Mouse (Mus musculus) liver, embryonic 11.5 days (tissue): ENCODE results near the gene Cxcl1. TPM values are rescaled to one million over a fixed set of nuclear protein-coding genes. Genes with fewer than 3 reads are reported as not detected.

Experiments used
- ATAC-seq: fragments of 200-750 bp; cut with Nextera tagmentation; replicated peaks from 2 replicates; pipeline ENCODE4 v1.8.0; 2017; ENCODE audit warnings: moderate number of reproducible peaks, mild to moderate bottlenecking, moderate TSS enrichment, moderate library complexity; ENCODE audit not compliant: low FRiP score
- DNase-seq: peaks from one replicate; pipeline ENCODE4 v3.0.0-alpha.2; 2017; ENCODE audit warnings: low spot score
- H3K27ac ChIP-seq: fragments of 300-500 bp; sonication (generic); 2 replicates; pipeline ENCODE4 v1.5.1; 2014; ENCODE audit warnings: mild to moderate bottlenecking, low read depth, low read length, control low read depth
- H3K27me3 ChIP-seq: fragments of 300-500 bp; sonication (generic); replicated peaks from 2 replicates; pipeline ENCODE4 v1.6.1; 2014; ENCODE audit warnings: low read length, mixed read lengths; ENCODE audit not compliant: control insufficient read depth, insufficient read depth
- H3K36me3 ChIP-seq: fragments of 300-500 bp; sonication (generic); 2 replicates; pipeline ENCODE4 v1.6.1; 2014; ENCODE audit warnings: mild to moderate bottlenecking, low read length, moderate library complexity, mixed read lengths; ENCODE audit not compliant: control insufficient read depth, insufficient read depth
- H3K4me1 ChIP-seq: fragments of 300-500 bp; sonication (generic); replicated peaks from 2 replicates; pipeline ENCODE4 v1.6.1; 2014; ENCODE audit warnings: low read length, mixed read lengths; ENCODE audit not compliant: control insufficient read depth, insufficient read depth
- H3K4me2 ChIP-seq: fragments of 300-500 bp; sonication (generic); 2 replicates; pipeline ENCODE4 v1.6.1; 2014; ENCODE audit warnings: mild to moderate bottlenecking, control low read depth, moderate library complexity
- H3K4me3 ChIP-seq: fragments of 300-500 bp; sonication (generic); 2 replicates; pipeline ENCODE4 v1.5.1; 2014; ENCODE audit warnings: low read depth, low read length, control low read depth
- H3K9ac ChIP-seq: fragments of 300-500 bp; sonication (generic); 2 replicates; pipeline ENCODE4 v1.6.1; 2014; ENCODE audit warnings: low read depth, low read length, control low read depth
- H3K9me3 ChIP-seq: fragments of 300-500 bp; sonication (generic); 2 replicates; pipeline ENCODE4 v1.6.1; 2016; ENCODE audit warnings: low read length, inconsistent platforms, mixed read lengths; ENCODE audit not compliant: control insufficient read depth
- WGBS: fragments of 180-500 bp; shearing (Covaris S2); extraction: QIAGEN DNeasy Blood & Tissue Kit; methylation state at CpG from one replicate; pipeline ENCODE4 v1.1.7; 2014; 5-methylcytosine and 5-hydroxymethylcytosine counted together
- polyA plus RNA-seq: library from polyadenylated mRNA; unstranded; fragments of >200 nt; fragmentation: Nextera tagmentation; extraction: Ambion mirVana; gene quantifications from 2 replicates; pipeline ENCODE4 v1.2.1, GENCODE M21; 2014

The Cxcl1 gene
- polyA plus RNA-seq, 1 experiment from 2014 or later, result 0.84 TPM

DNA sequence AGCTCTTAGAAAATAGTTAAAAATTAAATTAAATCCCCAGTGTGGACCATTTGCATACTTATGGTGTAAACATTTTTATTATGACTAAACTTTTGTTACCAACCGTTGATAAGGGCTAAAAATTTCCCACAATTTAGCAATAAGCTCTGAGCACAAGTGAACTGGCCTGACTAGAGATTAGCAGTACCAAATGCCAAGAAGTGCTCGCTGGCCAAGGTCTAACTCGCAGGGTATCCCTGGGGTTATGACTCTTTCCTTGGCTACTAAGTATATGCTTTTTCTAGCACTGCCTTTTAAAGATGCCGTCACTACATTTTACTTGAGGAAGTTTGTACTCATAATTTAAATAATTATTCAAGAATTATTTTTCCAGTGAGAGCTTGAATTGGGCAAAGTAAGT is 10.0 kb upstream of the Cxcl1 start:
- no peak overlapping the region for H3K9ac ChIP-seq
- no peak overlapping the region for H3K4me2 ChIP-seq
- ATAC-seq (no peak), DNase-seq (no peak)
- H3K4me1 ChIP-seq, result no peaks in the 10 kb centered on the region
- no peaks in the 10 kb centered on the region for H3K36me3 ChIP-seq
- no peaks in the 10 kb centered on the region for H3K27me3 ChIP-seq
- H3K4me3 ChIP-seq, result no peak overlapping the region
- no peaks in the 10 kb centered on the region for H3K9me3 ChIP-seq
- 82% methylated on average over 4 of the region's 4 CpGs for WGBS
- no peak overlapping the region for H3K27ac ChIP-seq

DNA sequence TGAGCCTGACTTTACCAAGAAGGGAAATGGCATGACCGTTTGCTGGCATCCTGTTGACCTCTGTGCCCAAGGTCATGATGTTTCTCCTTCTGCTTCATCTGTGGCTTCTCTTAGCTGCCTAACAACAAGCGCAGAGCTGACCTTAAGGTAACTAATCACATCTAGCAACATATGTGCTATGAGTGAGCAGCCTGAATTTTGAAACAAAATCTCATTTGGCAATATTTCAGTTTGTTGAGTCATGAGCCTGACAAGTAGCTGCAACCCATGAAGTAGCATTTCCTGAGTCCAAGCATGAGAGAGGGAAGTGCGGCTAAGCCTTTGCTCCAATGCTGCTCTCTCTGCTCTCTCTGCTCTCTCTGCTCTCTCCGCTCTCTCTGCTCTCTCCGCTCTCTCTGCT is 9.4 kb upstream of the Cxcl1 start:
- ATAC-seq, result no peak
- Histone ChIP-seq H3K36me3 (no peaks in the 10 kb centered on the region), H3K9me3 (no peaks in the 10 kb centered on the region), H3K9ac (no peak overlapping the region), H3K4me3 (no peak overlapping the region), H3K4me1 (no peaks in the 10 kb centered on the region), H3K27me3 (no peaks in the 10 kb centered on the region), H3K4me2 (no peak overlapping the region), H3K27ac (no peak overlapping the region)
- DNase-seq, result no peak
- WGBS, result 79% methylated on average over 5 of the region's 5 CpGs

DNA sequence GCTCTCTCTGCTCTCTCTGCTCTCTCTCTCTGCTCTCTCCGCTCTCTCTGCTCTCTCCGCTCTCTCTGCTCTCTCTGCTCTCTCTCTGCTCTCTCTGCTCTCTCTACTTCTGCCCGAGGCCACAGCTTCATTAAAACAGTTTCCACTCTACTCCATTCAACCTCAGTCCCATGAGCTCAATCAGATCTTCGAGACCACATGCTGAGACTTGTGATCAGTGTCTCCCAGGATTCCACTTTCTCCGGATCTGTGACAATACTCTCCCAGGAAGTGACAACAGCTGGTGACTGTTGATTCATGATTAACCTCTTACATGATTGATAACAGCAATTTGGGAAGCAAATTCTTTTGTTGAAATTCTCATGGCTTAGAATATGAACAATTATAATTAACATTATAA is 8.9 kb upstream of the Cxcl1 start:
- 85% methylated on average over 5 of the region's 5 CpGs for WGBS
- no peak overlapping the region for H3K4me3 ChIP-seq

DNA sequence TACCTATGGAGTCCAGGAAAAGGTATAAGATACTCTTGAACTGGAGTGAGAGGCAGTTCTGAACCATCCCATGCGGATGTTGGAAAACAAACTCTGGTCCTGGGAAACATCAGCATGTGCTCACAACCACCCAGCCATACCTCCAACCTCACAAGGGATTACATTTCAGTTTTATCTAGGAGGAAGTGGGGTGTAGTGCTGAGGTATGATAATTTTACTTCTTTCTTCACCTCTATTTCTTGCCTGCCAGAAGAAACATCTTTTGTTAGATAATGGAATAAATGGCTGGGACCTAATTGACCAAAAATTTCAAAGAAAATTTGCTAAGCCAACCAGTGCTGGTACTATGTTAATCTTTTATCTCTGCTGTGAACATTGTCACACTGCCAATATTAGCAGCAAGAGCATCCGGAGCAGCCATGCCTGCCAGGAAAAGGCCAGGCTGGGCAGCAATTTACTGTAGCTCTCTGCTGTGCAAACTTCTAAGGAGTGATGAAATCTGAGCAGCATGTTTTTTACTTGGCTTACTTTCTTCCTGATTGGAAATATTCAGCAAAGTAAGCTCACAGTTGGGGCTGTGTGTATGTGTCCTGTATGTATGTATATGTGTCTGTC is 6.3 kb upstream of the Cxcl1 start:
- ATAC-seq (no peak), DNase-seq (no peak)
- no peaks in the 10 kb centered on the region for H3K4me1 ChIP-seq
- WGBS, result 50% methylated on average over 2 of the region's 2 CpGs
- H3K9ac ChIP-seq, result no peak overlapping the region
- no peaks in the 10 kb centered on the region for H3K9me3 ChIP-seq
- H3K27ac ChIP-seq, result no peak overlapping the region
- H3K36me3 ChIP-seq, result no peaks in the 10 kb centered on the region
- H3K4me3 ChIP-seq, result no peak overlapping the region
- H3K27me3 ChIP-seq, result no peaks in the 10 kb centered on the region
- no peak overlapping the region for H3K4me2 ChIP-seq

More for the DNA sequence above, 8.9 kb upstream of the Cxcl1 start:
- H3K4me1 ChIP-seq, result no peaks in the 10 kb centered on the region
- DNase-seq, result no peak
- H3K36me3 ChIP-seq, result no peaks in the 10 kb centered on the region
- no peaks in the 10 kb centered on the region for H3K27me3 ChIP-seq
- H3K27ac ChIP-seq, result no peak overlapping the region
- no peaks in the 10 kb centered on the region for H3K9me3 ChIP-seq
- no peak for ATAC-seq
- no peak overlapping the region for H3K9ac ChIP-seq
- no peak overlapping the region for H3K4me2 ChIP-seq

DNA sequence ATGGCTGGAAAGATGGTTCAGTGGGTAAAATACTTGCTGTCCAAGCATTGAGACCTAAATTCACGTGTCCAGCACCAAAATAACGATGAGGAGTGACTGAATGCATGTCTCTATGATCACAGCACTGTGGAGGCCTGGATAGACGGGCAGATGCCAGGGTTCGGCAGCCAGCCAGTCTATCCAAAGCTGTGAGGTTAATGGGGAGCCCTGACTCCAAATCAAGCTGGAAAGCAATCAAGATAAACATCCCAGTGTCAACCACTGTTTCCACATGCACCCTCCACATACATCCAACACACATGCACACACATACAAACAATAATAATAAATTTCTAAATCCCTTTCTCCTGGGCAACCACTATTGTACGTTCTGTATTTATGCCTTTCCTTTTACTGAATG is 2.4 kb upstream of the Cxcl1 start:
- no peak for DNase-seq

DNA sequence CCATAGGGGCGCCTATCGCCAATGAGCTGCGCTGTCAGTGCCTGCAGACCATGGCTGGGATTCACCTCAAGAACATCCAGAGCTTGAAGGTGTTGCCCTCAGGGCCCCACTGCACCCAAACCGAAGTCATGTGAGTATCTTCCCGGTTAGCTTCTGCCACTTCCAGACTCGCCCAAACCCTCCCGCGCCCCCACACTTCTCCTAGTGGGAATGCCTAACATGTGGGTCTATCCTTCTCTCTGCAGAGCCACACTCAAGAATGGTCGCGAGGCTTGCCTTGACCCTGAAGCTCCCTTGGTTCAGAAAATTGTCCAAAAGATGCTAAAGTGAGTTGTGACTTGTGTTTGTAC is 398 bp downstream of the Cxcl1 start:
- H3K9ac ChIP-seq, result no peak overlapping the region
- H3K27ac ChIP-seq, result no peak overlapping the region
- H3K27me3 ChIP-seq, result no peaks in the 10 kb centered on the region; the same call in 1 of the 2 replicates
- no peaks in the 10 kb centered on the region for H3K36me3 ChIP-seq
- H3K4me1 ChIP-seq, result no peaks in the 10 kb centered on the region
- peak overlapping the region; percentile 39 for H3K4me3 ChIP-seq
- H3K9me3 ChIP-seq, result no peaks in the 10 kb centered on the region
- WGBS, result 33% methylated on average over 10 of the region's 10 CpGs
- no peak for DNase-seq
- ATAC-seq, result peak; percentile 41; the same call in 1 of the 2 replicates
- H3K4me2 ChIP-seq, result peak overlapping the region; percentile 68

More for the DNA sequence above, 2.4 kb upstream of the Cxcl1 start:
- Histone ChIP-seq H3K36me3 (no peaks in the 10 kb centered on the region), H3K9me3 (no peaks in the 10 kb centered on the region), H3K4me3 (no peak overlapping the region), H3K4me1 (no peaks in the 10 kb centered on the region), H3K4me2 (no peak overlapping the region), H3K9ac (no peak overlapping the region), H3K27ac (no peak overlapping the region), H3K27me3 (no peaks in the 10 kb centered on the region; the same call in 1 of the 2 replicates)
- 70% methylated on average over 5 of the region's 5 CpGs for WGBS
- ATAC-seq, result no peak

DNA sequence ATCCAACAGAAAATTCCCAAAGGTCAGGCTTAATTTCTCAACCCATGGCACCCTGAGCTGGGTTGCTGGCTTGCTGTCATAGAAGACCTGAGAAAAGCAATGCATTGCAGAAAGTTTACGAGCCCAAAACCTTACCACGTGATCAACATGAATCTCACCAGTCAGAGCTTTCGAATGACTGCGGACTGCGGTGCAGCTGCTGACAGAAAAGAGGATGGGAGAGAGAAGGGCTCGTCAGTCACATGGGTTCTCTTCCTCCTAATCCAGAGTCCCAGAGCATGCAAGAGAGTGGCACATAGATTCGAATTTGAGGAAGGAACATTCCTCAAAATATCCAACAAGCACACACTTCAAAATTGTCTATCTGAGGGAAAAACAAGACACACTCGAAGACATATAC is 3.2 kb downstream of the Cxcl1 start:
- no peaks in the 10 kb centered on the region for H3K4me1 ChIP-seq
- no peak overlapping the region for H3K27ac ChIP-seq
- no peak overlapping the region for H3K4me3 ChIP-seq
- ATAC-seq, result no peak
- no peaks in the 10 kb centered on the region for H3K36me3 ChIP-seq
- H3K9me3 ChIP-seq, result no peaks in the 10 kb centered on the region
- 66% methylated on average over 8 of the region's 8 CpGs for whole genome bisulfite sequencing
- DNase-seq, result no peak
- H3K4me2 ChIP-seq, result no peak overlapping the region
- no peak overlapping the region for H3K9ac ChIP-seq
- H3K27me3 ChIP-seq, result no peaks in the 10 kb centered on the region; the same call in 1 of the 2 replicates

DNA sequence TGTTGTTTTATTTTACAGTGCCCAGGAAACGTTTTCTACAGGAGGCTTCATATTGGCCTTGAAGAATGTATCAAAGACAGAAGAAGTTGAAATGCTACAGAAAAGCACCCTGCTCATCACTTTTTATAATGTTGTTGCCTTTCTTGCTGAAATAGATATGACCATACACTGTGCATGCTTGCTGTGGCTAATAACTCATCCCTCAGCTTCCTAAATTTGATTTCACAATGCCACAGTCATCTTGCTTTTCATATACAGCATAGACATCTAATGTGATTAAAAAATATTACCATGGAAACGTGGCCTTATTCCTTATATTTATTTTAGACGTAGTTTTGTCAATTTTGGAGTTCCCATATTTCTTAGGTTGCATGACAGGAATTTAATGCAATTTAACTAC is 6.4 kb downstream of the Cxcl1 start:
- H3K27me3 ChIP-seq, result no peaks in the 10 kb centered on the region
- H3K9me3 ChIP-seq, result no peaks in the 10 kb centered on the region
- ATAC-seq, result no peak
- 66% methylated on average over 3 of the region's 3 CpGs for WGBS
- no peaks in the 10 kb centered on the region for H3K36me3 ChIP-seq
- no peak overlapping the region for H3K9ac ChIP-seq
- H3K27ac ChIP-seq, result no peak overlapping the region
- H3K4me1 ChIP-seq, result no peaks in the 10 kb centered on the region
- no peak for DNase-seq
- H3K4me3 ChIP-seq, result no peak overlapping the region
- H3K4me2 ChIP-seq, result no peak overlapping the region

DNA sequence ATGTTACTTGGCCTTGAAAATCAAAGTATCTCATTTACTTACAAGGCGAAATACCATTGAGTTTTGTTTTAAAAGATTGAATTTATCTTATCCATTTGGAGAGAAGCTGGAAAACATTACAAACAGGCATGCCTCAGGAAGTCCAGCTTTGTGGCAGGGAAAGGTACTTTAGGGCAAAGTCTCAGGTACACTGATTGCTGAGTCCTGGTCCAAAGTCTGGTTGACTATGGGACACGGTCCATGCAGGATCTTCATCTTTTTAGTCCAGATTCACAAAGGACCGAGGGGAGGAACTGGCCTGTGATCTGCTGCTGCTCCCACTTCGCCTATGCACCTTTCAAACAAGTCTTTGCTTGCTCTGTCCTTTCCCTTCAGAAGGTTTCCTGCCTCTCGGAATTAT is 8.3 kb downstream of the Cxcl1 start:
- DNase-seq (no peak), ATAC-seq (no peak)
- no peak overlapping the region for H3K4me2 ChIP-seq
- H3K27me3 ChIP-seq, result peaks cover 10% of the 10 kb centered on the region
- no peaks in the 10 kb centered on the region; the same call in 1 of the 2 replicates for H3K4me1 ChIP-seq
- H3K9ac ChIP-seq, result no peak overlapping the region
- no peaks in the 10 kb centered on the region for H3K9me3 ChIP-seq
- H3K27ac ChIP-seq, result no peak overlapping the region
- 73% methylated on average over 5 of the region's 5 CpGs for WGBS
- no peaks in the 10 kb centered on the region for H3K36me3 ChIP-seq
- no peak overlapping the region for H3K4me3 ChIP-seq
